Mouse (Mus musculus) cerebellum, postnatal 10 days (tissue): ENCODE measurements around the gene Serinc1.
A peak's percentile ranks its signal among the peaks of the same experiment; 100 is the strongest.
"Not testable (repeated sequence)": the region's sequence is repeated elsewhere in the genome, so short reads cannot be mapped to it uniquely, and the experiment has no call there.

Experiments used
- DNase-seq, 2 experiments: peaks; one replicate each; pipeline ENCODE4 v3.0.0; 2021; ENCODE audit warnings: mixed read lengths in 2 of 2

The Serinc1 gene

GRCm38 (mm10) chr10:57532218-57533101 is at the start of gene Serinc1:
Gene Serinc1 (minus strand): TSS chr10:57532530.
- peak; percentile 97 to 98 for DNase-seq

- no peak for DNase-seq
Measured at GRCm38 (mm10) chr10:57576721-57577120, 44.4 kb upstream of the Serinc1 start.

GRCm38 (mm10) chr10:57572130-57572529 is 39.8 kb upstream of the Serinc1 start:
- DNase-seq, result peak; percentile 77 to 79

GRCm38 (mm10) chr10:57571211-57571730 is 38.9 kb upstream of the Serinc1 start:
- peak; percentile 80 to 88 for DNase-seq

GRCm38 (mm10) chr10:57569023-57569931 is 36.9 kb upstream of the Serinc1 start:
- peak; percentile 64 to 65 for DNase-seq

- no peak for DNase-seq
Measured at GRCm38 (mm10) chr10:57566221-57566620, 33.9 kb upstream of the Serinc1 start.

GRCm38 (mm10) chr10:57557597-57557996 is 25.3 kb upstream of the Serinc1 start:
- no peak for DNase-seq

GRCm38 (mm10) chr10:57553719-57554118 is 21.4 kb upstream of the Serinc1 start:
- DNase-seq, result no peak

GRCm38 (mm10) chr10:57549631-57550030 is 17.3 kb upstream of the Serinc1 start:
- no peak for DNase-seq

- DNase-seq, result not testable (repeated sequence)
Measured at GRCm38 (mm10) chr10:57543890-57544289, 11.6 kb upstream of the Serinc1 start.

GRCm38 (mm10) chr10:57531616-57532217 is 613 bp downstream of the Serinc1 start:
- peak in 1 of 2 experiments; percentile 17 for DNase-seq

GRCm38 (mm10) chr10:57531076-57531475 is 1.3 kb downstream of the Serinc1 start:
- DNase-seq, result no peak

- no peak for DNase-seq
Measured at GRCm38 (mm10) chr10:57526469-57526868, 5.9 kb downstream of the Serinc1 start.

GRCm38 (mm10) chr10:57515278-57515677 is 17.1 kb downstream of the Serinc1 start:
- DNase-seq, result peak; percentile 14 to 21

GRCm38 (mm10) chr10:57514616-57515015 is 17.7 kb downstream of the Serinc1 start:
- no peak for DNase-seq

- DNase-seq, result no peak
Measured at GRCm38 (mm10) chr10:57499414-57500156, 32.7 kb downstream of the Serinc1 start.

GRCm38 (mm10) chr10:57492050-57492449 is 40.3 kb downstream of the Serinc1 start:
- DNase-seq, result no peak

GRCm38 (mm10) chr10:57488591-57488990 is 43.7 kb downstream of the Serinc1 start:
- DNase-seq, result peak in 1 of 2 experiments; percentile 11

- DNase-seq, result peak; percentile 49 to 53
Measured at GRCm38 (mm10) chr10:57487201-57487600, 45.1 kb downstream of the Serinc1 start.

GRCm38 (mm10) chr10:57486542-57487071 is 45.7 kb downstream of the Serinc1 start:
- peak; percentile 91 to 93 for DNase-seq

- peak; percentile 96 to 98 for DNase-seq
Measured at GRCm38 (mm10) chr10:57485908-57486541, 46.3 kb downstream of the Serinc1 start, which contains the start of gene Hsf2. Gene Hsf2 (plus strand): TSS chr10:57486385.
